Mouse (Mus musculus) thymus, postnatal 4 days (tissue): Measurements from ENCODE around the gene Dhx33.

Experiments
- DNase-seq: peaks from one replicate; pipeline ENCODE4 v3.0.0; 2021

Gene Dhx33

DNA sequence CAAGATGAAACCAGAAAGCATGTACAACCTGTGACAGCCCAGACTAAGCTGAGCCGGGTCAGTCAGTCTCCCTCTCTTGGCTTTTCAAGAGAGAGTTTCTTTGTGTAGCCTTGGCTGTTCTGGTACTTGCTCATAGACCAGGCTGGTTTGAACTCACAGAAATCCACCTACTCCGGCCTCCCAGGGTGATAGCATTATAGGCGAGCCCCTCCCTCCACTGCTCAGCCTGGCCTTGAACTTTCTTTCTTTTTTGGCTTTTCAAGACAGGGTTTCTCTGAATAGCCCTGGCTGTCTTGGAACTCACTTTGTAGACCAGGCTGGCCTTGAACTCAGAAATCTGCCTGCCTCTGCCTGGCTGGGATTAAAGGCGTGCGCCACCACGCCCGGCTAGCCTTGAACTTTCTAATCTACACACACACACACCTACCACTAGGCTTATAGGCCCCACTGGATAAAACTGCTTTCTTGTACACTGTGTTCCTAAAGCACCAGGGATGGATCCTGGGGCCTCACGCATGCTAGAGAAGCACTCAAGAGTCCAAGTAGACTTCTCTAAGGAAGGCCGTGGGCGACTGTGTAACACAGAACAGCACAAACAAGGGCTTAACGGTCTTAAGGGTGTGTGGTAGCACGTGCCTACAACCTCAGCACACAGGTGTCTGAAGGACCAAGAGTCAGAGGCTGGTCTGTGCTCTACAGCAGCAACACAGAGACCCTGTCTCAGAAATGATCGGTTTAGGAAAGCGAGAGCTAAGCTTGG is 23.3 kb downstream of the Dhx33 start:
- no peak for DNase-seq

DNA sequence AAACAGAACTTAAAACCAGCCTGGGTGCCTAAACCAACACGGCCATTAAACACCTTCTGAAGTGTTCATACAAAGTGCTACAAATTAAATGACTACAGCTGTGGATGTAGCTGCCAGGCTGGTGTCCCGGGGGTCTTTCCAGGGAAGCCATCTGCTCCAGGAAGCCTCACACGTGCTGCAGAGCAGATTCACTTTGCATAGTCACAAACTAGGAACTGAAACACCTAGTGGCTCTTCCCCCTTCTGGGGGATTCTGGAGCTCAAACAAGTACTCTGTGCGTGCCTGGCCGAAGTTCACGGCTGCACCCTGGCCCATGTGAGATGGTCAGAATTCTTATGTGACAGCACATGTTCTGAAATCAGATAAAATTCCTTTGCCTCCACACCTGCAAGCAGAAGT is 24.0 kb downstream of the Dhx33 start:
- no peak for DNase-seq

DNA sequence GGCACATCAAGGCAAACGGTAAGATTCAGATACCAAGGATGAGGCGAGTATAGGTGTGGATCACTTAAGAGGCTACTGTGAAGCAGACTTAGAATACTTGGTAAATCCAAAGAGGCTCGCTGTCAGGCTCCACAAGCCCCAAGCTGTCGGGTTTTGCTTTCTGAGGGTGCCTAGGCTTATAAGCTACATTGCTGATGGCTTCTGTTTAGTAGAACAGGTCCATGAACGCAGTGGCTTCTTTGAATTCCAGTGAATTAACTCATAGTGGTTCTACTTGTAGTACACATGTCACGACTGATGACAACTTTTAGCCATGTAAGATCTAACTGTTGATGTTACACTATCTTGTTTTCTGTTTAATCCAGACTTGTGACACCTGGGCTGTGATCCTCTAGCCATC is 26.9 kb downstream of the Dhx33 start:
- DNase-seq, result no peak

DNA sequence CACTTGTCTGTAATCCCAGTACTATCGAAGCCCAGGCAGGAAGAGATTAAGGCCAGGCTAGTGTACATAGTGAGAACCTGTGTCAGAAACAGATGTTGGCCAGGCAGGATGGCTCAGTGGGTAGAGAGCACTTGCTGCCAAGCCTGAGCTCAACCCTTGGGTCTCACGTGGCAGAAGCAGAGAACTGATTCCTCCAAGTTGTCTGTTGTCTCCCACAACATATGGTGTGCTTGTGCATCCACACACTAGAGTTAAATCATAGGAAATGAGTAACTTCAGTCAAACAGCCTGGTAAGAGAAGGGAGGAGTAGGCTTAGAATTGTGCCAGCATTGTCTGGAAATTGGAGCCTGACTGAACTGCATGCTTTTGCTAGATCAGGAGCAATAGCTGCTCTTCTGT is 29.0 kb downstream of the Dhx33 start:
- DNase-seq, result no peak

DNA sequence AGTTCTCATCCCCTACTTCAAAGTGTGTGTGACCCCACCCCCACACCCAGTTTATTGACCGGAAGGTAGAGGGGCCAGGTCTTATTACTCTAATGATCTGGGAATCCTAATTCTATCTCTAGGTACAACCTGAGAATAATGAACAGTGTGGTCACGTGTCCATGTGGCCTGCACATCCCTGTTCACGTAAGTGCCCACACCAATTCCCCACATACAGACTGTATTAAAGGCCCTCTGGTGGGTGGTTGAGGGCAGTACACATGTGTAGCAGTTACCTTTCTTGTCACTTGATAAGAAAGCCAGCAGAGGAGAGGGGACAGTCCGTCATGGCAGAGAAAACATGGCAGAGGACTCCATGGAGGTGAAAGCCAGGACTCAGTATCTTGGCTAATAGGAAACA is 30.3 kb downstream of the Dhx33 start:
- DNase-seq, result peak; percentile 31

DNA sequence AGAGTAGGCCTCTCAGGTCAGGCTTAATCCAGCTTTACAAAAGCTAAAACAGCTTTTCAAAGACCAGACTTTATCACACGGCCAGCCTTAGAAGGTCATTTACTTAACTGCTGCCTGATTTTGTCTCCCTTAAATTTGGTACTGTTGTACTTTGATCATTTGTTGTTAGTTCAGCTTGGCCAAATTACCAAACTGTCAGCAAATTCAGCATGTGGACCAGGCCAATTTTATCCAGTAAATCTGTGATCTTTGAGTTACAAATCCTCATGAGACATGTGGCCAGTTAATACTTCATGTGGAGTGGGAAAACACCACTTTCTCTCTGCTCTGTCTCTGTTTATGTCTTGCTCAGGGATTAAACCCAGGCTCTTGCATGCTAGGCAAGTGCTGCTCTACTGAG is 31.7 kb downstream of the Dhx33 start:
- DNase-seq, result no peak

DNA sequence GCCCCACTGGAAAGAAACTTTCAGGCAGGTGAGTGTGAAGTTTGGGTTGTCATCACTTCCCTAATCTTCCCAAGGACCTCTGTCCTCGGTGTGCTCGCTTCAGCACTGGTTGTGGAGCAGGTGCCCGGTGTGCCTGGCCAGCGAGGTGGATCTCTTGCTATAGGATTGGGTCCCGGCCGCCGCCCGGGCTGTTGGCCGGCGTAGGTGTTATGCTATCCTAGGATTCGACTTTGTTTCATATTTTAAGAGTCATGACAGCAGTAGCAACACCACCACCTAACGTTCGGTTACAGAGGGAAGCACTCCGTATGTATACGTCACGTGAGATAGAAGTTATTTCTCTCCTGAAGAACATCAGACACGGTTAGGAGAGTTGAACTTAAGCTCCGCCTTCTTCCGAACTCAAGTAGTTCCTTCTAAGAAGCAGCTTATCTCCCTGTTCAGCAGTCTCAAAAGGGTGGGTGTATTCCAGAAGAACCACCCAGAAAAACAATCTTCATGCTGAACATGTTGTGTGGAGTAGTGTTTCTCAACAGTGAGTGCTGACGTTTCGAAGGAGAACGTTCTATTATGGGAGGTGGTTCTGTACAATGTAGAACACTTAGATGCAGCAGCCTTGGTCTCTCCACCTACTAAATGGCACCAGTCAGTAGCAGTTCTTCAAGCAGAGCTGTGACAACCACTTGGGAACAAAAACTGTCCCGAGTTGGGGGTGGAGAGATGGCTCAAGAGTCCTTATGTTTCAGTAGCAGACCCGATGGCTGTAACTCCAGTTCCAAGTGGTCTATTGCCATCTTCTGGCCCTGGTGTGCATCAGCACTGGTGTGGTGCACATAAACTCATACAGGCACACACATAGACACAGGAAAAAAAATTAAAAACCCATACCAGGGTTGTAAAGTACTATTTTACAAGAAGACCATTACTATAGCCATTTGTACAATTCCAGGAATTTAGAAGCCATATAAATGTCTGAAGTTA is 33.4 kb downstream of the Dhx33 start:
- no peak for DNase-seq

DNA sequence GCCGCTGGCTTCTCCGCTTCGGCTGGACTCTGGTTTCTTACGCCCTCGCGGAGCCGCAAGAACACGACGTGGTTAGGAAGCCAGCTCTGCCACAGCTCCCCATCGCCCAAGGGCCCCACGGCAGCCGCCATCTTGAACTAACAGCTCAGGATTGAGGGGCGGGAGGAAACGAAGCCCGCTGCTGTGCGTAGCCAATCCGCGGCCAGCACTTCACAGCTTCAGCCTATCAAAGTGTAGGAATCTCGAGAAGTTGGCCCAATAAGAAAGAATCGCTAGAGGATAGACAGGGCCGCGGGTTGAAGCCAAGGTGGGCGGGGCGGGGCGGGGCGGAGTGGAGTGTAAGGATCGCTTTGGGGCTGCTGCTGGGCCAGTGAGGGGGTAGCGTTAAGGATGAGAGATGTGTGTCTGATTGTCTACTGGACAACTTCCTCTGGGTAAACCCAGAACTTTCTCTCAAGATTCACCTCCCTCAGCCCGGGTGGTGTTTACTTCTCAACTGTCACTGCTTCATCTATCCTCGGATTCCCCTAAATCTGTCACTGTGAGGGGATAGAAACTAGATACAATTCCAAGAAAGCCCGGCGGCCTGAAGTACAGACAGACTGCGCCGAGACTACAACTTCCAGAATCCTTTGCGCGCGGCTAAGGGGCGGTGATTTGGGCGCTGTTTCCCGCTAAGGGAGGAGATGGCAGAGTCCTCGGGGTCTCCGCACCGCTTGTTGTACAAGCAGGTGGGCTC is 34.2 kb downstream of the Dhx33 start, which contains the start of the genes Nup88 and Rpain:
Gene Nup88, minus strand, starts transcription at position 153 of the 739 bp plus-strand sequence.
Gene Rpain, plus strand, starts transcription at position 393 of the 739 bp plus-strand sequence.
- peak; percentile 91 for DNase-seq

DNA sequence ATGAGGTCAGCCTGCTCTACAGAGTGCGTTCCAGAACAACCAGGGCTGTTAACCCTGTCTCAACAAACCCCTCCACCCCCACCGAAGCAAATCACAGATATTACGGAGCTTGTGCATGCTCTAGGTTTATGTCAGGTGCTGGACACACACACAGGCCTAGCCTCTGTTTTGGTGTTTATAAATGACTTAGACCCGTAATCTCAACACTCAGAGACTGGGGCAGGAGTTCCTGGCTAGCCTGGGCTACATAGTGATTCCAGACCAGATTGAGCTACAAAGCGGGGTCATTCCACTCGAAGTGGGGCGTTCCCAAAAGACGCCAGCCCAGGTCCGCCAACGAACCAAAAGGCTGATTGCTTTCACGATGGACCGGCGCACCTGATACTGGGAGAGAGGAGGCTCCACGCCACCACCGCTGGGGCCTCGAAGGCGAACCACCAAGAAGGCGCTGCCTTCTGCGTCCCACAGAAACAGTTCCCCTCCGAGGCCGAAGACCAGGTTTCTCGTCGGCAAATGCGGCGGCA is 34.9 kb downstream of the Dhx33 start:
- no peak for DNase-seq

DNA sequence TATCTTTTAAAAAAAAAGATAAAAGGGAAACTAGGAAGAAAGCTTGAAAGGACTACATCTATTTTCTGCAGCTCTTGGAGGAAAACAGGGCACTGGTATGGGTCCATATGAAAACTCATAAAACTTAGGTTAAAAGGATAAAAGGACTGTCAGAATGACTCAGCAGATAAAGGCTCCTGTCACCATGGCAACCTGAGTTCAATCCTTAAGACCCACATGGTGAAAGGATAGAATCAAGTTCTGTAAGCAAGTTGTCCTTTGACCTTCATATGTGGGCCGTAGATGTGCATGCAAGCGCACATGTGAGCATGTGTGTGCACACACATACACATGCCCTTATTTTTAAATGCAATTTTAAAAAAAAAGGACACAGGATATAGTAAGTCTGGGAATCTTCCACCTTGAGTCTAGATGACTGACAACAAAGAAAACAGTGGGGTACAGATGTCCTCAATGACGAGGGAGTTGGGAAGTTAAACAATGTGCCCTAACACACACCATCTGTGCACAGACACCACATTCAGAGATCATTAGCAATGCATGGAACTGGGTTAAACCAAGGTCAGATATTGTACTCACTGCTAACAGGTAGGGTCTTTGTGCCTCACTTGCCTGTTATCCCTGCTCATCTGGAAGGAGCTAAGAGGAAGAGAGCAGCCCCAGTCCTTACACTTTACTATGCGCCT is 39.9 kb downstream of the Dhx33 start:
- no peak for DNase-seq

DNA sequence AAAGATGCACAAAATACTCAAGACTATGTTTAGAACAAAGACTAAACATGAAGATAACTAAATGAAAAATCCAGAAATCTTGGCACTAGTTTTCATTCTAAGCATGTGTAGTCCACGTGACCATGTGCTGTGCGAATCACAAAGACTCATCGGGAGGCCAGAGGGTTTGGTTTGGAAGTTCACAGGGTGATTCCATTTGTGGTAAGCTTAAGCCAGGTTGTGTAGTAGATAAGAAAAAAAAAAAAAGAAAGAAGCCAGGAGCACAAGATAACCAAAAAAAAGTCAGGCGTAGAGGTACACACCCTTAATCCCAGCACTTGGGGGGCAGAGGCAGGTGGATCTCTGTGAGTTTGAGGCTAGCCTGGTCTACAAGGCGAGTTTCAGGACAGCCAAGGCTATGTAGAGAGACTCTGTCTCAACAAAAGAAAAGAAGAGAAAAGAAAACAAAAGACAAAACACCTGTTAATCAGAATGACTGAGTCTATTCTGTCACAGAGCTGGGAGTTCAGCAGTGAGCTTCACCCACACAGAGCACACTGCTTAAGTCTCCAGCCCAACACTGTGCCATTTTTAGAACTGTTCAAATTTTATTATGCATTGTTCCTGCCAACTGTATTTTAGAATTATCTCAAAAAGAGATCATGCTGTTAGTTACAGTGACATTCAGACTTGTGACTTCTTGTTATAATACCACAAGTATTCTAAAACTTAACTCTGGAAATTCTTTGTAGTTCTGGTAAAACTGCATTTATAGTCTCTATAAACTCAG is 43.3 kb downstream of the Dhx33 start:
- no peak for DNase-seq

DNA sequence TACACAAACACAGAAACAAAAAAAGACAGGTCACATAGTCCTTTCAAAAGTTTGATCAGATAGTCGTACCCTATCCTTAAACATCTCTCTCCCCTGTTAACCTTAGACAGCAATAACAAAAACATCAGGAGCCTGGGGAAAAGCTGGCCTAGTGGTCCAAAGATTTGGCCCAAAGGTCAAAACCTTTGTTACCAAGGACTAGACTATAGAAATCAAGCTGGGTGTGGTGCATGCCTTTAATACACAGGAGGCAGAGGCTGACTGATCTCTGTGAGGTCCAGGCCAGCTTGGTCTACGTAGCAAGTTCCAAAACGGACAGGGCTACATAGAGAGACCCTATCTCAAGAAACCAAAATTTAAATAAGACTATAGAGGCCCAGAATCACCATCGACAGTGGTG is 49.5 kb downstream of the Dhx33 start:
- DNase-seq, result no peak

DNA sequence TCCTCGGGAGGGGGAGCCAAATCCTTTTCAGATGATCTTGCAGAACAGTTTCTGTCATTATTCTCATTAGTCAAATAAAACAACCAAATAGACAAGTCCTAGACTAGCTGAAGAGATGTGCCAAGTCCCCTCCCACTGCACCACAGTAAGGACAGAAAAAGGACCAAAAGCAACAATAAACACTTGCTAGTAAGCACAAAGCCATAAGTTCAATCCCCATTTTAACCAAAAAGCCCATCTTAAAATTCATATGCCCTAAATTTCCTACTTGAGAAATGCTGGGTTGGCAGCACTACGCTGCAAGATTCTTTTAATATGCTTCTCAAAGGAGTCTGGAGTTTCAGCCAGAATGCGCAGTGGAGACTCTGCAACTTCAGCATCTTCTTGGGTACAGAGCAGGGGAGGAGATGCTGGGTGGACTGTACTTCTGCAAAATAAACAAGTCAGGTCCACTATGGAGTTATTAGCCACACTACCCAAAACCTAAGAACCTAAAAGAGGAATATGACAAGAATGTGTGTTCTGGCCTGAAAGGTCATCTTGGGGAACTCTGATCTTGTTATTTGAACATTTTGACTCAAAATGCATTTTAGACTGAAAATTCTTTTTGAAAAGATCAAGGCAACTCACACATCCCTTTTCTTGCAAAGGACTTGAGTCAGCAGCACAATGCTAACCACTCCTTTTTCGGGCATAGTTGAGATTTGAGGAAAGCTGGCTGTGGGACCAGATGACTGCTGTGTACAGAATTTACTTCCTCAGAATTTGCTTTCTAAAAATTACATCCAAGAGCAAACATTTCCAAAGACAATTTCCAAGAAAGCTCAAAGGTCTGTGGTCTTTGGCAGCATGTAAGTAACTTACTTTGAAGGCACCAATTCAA is 59.1 kb downstream of the Dhx33 start:
- DNase-seq, result no peak

DNA sequence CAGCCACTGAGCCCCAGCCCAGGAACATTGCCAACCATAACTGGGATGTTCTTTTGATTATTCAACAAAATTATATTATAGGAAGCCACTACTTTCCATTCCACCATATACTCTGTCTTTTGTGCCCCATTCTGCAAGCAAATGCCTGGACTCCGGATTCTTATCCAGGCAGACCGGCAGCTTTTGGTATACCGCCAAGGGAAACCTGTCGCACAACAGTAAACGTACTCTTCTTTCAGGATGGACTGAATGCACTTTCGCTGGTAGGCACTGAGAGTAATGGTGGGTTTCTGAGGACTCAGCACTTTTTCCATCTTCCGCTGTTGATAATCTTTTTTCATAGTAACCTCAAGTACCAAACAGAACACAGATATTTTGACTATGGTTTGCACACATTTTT is 60.6 kb downstream of the Dhx33 start:
- no peak for DNase-seq

DNA sequence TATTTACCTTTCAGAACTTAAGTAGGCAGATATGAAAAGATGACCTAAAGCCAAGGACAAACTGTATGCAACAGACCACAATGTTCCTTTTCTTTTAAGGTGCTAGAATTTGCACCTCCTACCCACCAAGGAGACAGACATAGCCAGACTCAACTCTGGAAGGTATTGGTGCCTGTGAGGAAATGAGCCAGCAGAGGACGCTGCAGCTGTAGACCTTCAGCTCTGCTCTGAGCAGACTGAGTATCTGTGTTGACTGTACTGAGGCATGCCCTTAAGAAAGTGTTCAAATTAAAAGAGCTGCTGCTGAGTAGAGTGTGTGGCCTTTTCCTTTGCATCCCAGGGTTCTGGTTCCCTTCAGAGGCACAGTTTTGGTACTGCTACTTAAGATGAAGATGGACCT is 61.6 kb downstream of the Dhx33 start:
- no peak for DNase-seq

DNA sequence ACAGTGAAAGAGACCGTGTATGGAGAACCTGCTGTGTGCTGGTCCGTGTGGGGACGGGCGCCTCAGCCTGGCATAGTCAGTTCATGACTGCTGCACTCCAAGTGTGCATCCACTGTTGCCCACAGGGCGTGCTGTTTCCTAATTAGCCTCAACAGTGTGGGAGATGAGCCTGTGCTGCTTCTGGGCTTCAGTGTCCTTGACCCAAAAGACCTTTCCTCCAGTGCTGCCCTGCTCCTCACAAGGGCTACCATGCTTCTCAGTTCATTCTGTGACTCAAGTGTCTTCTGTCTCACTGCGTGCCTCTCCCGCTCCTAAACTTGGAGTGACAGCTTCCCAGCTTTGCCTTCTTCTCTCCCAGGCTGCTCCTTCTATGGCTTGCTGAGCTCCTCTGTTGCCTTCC is 68.9 kb downstream of the Dhx33 start:
- peak; percentile 8 for DNase-seq
